Mouse (Mus musculus) heart, adult 9 months (tissue): ENCODE measurements around the gene Mctp1.

Experiments
- DNase-seq, 2 experiments: peaks; one replicate each; pipeline ENCODE4 v3.0.0; 2022; ENCODE audit warnings: low spot score in 2 of 2

Mctp1 gene

GRCm38 (mm10) chr13:76824932-76825694 lies 440.8 kb downstream of the Mctp1 start:
- no peak for DNase-seq

- DNase-seq = no peak
Observed at GRCm38 (mm10) chr13:76827738-76828137, 443.4 kb downstream of the Mctp1 start.

GRCm38 (mm10) chr13:76838031-76838430 lies 453.7 kb downstream of the Mctp1 start:
- no peak for DNase-seq

GRCm38 (mm10) chr13:76840712-76841111 lies 456.4 kb downstream of the Mctp1 start:
- no peak for DNase-seq

GRCm38 (mm10) chr13:76844629-76845255 lies 460.4 kb downstream of the Mctp1 start:
- DNase-seq = peak in 1 of 2 experiments; percentile 1

GRCm38 (mm10) chr13:76850412-76851054 lies 466.2 kb downstream of the Mctp1 start:
- DNase-seq = no peak

- DNase-seq = no peak
Observed at GRCm38 (mm10) chr13:76854306-76854705, 470.0 kb downstream of the Mctp1 start.

GRCm38 (mm10) chr13:76855021-76855420 lies 470.7 kb downstream of the Mctp1 start:
- DNase-seq = no peak

- DNase-seq = no peak
Observed at GRCm38 (mm10) chr13:76857024-76857423, 472.7 kb downstream of the Mctp1 start.

- no peak for DNase-seq
Observed at GRCm38 (mm10) chr13:76858078-76858482, 473.7 kb downstream of the Mctp1 start.

- no peak for DNase-seq
Observed at GRCm38 (mm10) chr13:76870291-76870690, 486.0 kb downstream of the Mctp1 start.

GRCm38 (mm10) chr13:76877887-76878763 lies 493.8 kb downstream of the Mctp1 start:
- DNase-seq = no peak

GRCm38 (mm10) chr13:76879008-76879407 lies 494.7 kb downstream of the Mctp1 start:
- no peak for DNase-seq

GRCm38 (mm10) chr13:76884517-76885092 lies 500.3 kb downstream of the Mctp1 start:
- no peak for DNase-seq

- DNase-seq = no peak
Observed at GRCm38 (mm10) chr13:76892987-76893386, 508.7 kb downstream of the Mctp1 start.

GRCm38 (mm10) chr13:76895770-76896456 lies 511.6 kb downstream of the Mctp1 start:
- DNase-seq = no peak

GRCm38 (mm10) chr13:76896457-76896790 lies 512.1 kb downstream of the Mctp1 start:
- no peak for DNase-seq

- no peak for DNase-seq
Observed at GRCm38 (mm10) chr13:76918321-76918720, 534.0 kb downstream of the Mctp1 start.

- DNase-seq = no peak
Observed at GRCm38 (mm10) chr13:76926851-76927250, 542.5 kb downstream of the Mctp1 start.

- DNase-seq = no peak
Observed at GRCm38 (mm10) chr13:76927875-76928440, 543.6 kb downstream of the Mctp1 start.

- DNase-seq = no peak
Observed at GRCm38 (mm10) chr13:76929152-76929551, 544.8 kb downstream of the Mctp1 start.
